Mouse (Mus musculus): ENCODE data around the gene Rps28.
"Not testable (repeated sequence)": the region's sequence is repeated elsewhere in the genome, so short reads cannot be mapped to it uniquely, and the experiment has no call there.

The Rps28 gene

DNA sequence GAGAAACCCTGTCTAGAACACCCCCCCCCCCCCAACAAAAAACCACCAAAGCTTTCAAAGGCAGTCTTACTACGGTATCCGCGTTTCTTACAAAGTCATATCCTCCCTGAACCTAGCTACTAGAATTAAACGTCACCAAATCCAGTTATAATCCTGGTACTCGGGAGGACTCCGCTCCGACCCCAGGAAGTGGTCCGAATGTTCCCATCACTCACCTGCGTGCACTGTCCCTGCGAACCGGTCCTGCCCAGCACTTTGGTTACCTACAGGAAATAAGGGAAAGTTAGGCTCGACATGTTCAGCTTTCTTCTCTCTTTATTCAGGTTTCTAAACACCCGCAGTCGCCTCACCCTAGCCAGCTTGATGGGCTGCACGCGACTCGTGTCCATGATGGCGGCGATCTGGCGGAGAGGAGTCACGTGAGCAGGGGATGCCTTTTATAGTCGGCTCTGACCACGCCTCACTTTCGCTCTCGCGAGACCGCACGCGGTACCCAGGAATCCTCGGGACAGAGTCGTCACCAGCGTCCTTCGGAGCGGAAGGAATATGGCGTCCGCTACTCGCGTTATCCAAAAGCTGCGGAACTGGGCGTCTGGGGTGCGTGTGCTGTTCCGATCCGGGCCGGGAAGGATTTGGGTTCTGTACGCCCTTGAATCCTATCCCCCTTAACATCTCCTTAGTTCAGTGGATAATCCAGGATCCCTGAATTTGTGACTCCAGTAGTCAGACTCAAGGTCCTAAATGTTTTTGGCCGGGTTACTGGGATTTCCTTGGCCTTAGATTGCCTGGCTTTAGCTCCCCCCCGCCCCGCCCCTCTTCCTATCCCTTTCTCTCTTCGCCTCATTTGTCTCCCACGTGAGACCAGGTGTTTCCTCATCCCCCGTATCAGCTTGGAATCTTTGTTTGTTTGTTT lies at the start of gene Rps28, which contains the start of gene Ndufa7:
Gene Rps28, minus strand, starts transcription at position 479 of the 913 bp plus-strand sequence.
Gene Ndufa7, plus strand, starts transcription at position 489 of the 913 bp plus-strand sequence.
- DNase-seq (ENCODE audit: low spot score) = peak; percentile 98

GRCm38 (mm10) chr17:33873537-33873936 lies 49.2 kb upstream of the Rps28 start, which contains the start of gene Gm7029:
Gene Gm7029 (plus strand): TSS chr17:33873837.
- DNase-seq (ENCODE audit: low spot score) = not testable (repeated sequence)

DNA sequence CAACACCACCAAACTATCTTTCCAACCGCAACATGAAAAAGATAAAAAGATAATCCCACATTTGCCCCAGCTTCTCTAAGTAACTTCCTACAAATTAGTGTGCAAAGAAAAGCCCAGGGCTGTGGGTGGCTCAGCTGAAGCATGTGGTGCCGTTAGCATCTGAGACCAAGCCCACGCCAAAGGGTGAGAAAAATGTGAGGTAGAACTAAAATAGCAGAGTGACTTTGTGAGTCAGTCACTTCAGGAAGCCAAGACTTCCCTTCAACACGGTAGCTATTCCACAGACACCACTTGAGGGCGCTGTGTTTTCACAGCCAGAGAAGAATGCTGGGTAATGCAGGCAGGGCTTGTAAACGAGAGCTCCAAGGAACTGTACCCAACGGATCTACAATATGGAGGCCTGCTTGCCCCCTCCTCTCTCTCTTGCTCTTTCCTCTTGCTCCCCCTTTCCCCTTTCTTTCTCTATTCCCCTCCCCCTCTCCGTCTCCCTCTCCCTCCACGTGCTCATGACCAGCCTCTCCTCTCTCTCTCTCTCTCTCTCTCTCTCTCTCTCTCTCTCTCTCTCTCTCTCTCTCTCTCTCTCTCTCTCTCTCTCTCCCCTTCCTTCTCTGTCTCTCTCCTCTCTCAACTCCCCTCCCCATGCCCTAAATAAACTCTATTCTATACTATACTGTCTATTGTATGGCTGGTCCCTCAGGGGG lies 41.1 kb upstream of the Rps28 start:
- DNase-seq (ENCODE audit: low spot score) = peak; percentile 60

DNA sequence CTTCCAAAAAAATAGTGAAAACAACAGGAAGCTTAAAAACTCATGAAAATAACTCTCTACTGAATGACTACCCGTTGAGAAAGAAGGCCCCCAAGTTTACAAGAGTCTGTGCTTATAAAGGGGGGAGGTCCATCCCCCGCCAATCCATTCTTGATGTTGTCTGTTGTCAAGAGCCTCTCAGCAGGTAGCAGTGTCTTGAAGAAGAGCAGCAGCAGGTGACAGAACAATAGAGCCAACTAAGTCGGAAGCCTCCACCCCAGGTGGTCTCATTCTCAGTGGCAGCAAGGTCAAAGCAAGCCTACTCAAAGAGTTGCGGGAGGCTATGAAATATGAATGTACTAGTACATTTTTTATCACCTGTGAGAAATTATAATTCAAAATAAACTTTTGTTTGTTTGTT lies 33.5 kb upstream of the Rps28 start:
- DNase-seq (ENCODE audit: low spot score) = no peak

DNA sequence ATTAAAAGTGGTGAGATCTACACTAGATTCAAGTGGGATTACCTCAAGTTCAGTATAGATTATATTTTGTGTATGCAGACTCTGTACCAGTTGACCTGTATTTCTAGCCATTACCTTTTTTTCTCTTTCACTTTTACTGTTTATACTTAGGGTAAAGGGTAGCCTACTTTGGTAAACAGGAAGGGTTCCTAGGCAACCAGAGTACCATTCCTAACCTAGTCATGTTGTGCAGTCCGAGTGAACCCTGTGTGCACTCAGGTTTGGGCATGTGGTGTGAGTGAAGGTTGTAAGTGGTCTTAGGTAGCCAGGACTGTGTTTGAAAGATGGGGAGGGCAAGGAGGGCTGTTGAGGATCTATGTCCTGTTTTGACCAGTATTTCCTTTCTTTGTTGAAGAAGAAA lies 27.0 kb upstream of the Rps28 start:
- no peak for DNase-seq (ENCODE audit: low spot score)

- DNase-seq (ENCODE audit: low spot score) = no peak
These were observed 23.8 kb upstream of the Rps28 start for GRCm38 (mm10) chr17:33848139-33848538.

DNA sequence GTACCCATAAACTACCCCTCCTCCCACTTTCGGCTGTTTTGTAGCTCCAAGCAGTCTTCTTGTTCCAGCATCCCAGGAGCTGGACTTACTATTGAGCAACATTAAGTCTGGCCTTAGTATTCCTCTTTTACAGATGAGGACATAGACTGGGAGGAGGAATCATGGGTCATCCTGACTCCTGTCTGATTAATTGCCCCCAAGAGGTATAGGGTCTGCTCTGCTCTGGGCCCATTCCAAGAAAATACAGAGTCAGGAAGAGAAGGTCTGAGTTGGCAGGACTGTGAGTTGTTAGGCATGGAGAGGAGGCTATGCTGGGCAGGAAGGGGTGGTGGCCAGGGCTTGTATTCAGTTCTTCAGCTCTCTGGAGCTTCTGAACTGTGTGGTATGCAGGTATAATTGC lies 19.8 kb upstream of the Rps28 start:
- DNase-seq (ENCODE audit: low spot score) = no peak

- peak; percentile 93 for DNase-seq (ENCODE audit: low spot score)
These were observed 18.8 kb upstream of the Rps28 start, which contains the start of gene Cd320 for GRCm38 (mm10) chr17:33842966-33843795. Gene Cd320 (plus strand): TSS chr17:33843091.

GRCm38 (mm10) chr17:33829561-33829960 lies 5.2 kb upstream of the Rps28 start:
- DNase-seq (ENCODE audit: low spot score) = no peak

- peak; percentile 92 for DNase-seq (ENCODE audit: low spot score)
These were observed 4.5 kb upstream of the Rps28 start for GRCm38 (mm10) chr17:33828892-33829291.

GRCm38 (mm10) chr17:33826850-33827249 lies 2.5 kb upstream of the Rps28 start:
- DNase-seq (ENCODE audit: low spot score) = peak; percentile 83

GRCm38 (mm10) chr17:33825462-33825861 lies 1.1 kb upstream of the Rps28 start:
- DNase-seq (ENCODE audit: low spot score) = no peak

DNA sequence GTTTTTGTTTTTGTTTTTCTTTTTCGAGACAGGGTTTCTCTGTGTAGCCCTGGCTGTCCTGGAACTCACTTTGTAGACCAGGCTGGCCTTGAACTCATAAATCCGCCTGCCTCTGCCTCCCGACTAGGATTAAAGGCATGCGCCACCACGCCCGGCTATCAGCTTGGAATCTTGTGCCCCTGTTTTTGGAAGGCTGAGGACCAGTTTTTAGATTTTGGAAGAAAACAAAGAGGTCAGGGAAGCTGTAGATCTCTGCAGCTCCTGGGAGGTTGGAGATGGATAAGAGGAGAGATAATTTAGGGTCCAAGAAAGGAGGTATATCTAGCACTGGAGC lies 602 bp upstream of the Rps28 start:
- not testable (repeated sequence) for DNase-seq (ENCODE audit: low spot score)

DNA sequence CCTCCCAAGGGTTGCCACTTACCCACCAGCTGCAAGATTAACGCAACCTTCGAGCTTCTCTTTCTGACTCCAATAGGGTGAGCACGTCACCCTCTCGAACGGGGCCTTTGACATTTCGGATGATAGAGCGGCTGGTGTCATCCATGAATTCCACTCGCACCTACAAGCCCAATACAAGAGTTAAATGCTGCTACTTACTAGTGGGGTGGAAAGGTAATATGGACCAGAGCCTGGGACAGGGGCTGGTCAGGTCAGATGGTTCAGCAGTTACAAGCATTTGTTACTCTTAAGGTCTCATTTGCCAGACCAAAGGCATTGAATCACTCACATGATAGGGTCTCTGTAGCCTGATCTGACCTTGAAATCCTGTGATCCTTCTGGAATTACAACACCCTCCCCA lies 1.2 kb downstream of the Rps28 start:
- DNase-seq (ENCODE audit: low spot score) = not testable (repeated sequence)

- DNase-seq (ENCODE audit: low spot score) = no peak
These were observed 1.9 kb downstream of the Rps28 start for GRCm38 (mm10) chr17:33822436-33822959.

GRCm38 (mm10) chr17:33817969-33818643 lies 6.3 kb downstream of the Rps28 start:
- DNase-seq (ENCODE audit: low spot score) = no peak

GRCm38 (mm10) chr17:33817184-33817968 lies 7.0 kb downstream of the Rps28 start:
- peak; percentile 90 for DNase-seq (ENCODE audit: low spot score)

DNA sequence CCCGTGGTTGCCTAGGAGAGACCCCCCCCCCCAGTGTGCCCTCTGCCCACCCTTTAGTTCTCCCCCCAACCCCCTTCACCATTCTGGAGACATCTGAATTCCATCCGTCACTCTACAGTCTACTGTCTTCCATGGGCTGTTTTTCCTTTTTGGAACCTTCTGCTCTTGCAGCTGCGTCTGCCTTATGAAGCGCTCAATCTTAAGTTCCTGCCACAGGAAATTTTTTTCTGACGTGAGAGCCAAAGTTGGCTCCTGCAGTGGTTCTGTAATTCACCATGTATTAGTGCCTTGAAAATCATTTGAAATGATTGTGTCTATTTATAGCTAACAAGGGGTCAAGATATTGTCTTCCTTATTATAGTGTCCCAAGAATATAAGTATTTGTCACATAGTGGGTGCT lies 7.8 kb downstream of the Rps28 start:
- DNase-seq (ENCODE audit: low spot score) = no peak

DNA sequence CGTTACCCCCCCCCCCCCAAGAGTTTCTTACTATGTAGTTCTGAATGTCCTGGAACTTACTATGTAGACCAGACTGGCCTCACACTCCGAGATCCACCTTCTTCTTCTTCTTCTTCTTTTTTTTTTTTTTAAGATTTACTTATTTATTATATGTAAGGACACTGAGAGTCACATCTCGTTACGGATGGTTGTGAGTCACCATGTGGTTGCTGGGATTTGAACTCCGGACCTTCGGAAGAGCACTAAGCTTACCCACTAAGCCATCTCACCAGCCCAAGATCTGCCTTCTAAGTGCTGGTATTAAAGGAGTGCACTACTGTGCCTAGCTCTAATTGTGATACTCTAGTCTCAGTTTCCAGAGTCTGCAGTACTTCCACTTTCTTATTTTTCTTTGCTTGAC lies 9.0 kb downstream of the Rps28 start:
- no peak for DNase-seq (ENCODE audit: low spot score)

GRCm38 (mm10) chr17:33812990-33813389 lies 11.4 kb downstream of the Rps28 start:
- peak; percentile 86 for DNase-seq (ENCODE audit: low spot score)
